Mouse (Mus musculus): ENCODE data around the gene Dot1l. TPM values are rescaled to one million over a fixed set of nuclear protein-coding genes. Genes with fewer than 3 reads are reported as not detected.

The Dot1l gene
- polyA plus RNA-seq, 1 experiment = 6.7 TPM

DNA sequence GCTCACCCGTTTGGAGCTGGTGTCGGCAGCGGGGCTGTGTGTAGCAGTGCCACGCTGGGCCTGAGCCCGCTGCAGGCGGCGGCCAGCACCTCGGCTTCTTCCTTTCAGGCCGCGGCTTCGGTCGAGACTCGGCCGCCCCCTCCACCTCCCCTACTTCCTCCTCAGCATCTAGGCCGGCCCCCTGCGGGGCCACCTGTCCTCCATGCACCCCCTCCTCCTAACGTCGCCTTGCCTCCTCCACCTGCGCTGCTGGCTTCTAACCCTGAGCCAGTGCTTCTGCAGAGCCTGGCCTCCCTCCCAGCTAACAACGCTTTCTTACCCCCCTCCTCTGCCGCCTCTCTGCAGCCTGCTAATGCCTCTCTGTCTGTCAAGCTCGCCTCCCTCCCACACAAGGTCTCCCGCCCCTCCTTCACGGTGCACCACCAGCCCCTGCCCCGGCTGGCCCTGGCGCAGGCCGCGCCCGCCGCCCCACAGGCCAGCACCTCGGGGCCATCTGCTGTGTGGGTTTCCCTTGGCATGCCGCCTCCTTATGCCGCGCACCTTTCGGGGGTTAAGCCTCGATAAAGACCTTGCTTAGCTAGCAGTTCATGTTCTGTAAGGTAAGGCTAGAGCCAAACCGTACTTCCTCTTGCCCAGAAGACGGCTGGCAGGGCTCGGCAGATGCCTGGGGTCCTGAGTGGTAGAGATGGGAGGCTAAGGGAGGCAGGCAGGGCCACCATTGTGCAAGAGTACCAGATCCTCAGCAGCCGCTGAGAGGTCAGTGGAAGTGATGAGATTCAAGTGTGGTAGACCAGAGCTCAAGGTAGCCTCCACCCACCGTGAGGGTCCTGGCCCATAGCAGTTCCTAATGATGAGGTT is 37.4 kb downstream of the Dot1l start:
- no peak for DNase-seq (ENCODE audit: low spot score)

DNA sequence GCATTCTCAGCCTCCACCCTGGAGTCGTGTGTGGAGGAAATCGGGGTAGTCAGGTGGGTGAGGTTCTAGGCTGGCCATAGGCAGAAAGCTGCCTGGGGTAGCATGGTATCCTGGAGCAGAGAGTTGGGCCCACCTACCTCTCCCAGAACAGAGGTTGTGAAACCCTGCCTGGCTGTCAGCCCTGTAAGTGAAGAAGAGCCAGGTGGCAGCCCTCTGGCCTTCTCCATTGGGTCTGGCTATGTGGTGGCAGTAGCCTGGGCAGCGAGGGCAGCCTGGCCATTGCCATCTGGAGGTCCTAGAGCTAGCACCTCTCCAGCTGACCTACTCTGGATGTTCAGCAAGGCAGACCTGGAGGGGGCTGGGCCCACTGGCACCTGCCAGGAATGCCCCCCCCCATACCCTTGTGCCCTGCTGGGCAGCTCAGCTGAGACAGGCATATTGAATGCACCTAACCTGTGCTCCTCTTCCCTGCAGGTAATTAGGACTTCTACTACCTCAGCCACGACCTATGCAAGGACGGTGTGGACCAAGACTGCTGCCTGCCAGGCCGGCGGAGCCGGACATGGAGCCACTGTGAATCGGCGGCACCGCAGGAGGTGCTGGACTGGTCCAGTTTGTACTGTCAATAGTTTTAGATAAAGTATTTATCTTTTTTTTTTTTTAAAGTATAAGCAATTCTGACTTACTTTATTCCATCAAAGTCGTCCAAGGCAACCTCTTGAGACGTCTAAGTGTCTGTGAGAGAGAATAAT is 38.2 kb downstream of the Dot1l start:
- no peak for DNase-seq (ENCODE audit: low spot score)

DNA sequence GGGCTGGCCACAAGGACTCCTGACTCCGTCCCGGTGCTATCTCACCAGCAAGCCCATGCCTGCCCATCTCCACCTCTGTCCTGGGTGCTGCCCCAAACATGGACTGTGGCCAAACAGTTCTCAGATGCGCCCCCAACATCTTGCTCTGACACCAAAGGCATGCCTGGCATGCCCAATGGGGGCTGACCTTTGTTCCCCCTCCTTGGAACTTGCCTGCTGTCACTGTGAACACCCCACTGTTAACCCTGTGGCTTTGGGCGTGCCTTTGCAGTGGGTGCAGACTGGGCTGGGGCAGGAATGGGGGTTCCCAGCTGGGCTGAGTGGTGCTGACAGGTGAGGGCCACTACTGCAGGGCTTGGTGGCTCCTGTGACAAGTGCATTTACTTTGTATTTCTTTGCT is 38.8 kb downstream of the Dot1l start:
- DNase-seq (ENCODE audit: low spot score) = no peak

DNA sequence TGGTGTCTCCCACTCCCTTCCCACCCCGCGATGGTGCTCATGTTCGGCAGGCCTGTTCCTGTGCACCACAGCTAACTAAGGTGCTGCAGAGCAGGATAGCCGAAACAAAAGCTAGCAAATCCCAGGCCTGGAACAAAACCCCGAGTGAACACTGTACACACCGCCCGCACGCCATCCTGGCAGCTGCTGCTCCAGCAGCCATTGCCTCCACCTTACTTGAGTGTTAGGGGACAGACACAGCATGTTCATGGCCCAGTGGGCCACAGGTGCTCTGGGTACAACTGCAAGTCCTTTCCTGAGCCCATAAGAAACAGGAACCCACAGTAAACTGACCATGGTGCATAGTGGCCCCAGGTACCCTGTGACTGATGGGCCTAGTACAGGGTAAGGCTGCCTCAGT is 39.7 kb downstream of the Dot1l start:
- DNase-seq (ENCODE audit: low spot score) = no peak

DNA sequence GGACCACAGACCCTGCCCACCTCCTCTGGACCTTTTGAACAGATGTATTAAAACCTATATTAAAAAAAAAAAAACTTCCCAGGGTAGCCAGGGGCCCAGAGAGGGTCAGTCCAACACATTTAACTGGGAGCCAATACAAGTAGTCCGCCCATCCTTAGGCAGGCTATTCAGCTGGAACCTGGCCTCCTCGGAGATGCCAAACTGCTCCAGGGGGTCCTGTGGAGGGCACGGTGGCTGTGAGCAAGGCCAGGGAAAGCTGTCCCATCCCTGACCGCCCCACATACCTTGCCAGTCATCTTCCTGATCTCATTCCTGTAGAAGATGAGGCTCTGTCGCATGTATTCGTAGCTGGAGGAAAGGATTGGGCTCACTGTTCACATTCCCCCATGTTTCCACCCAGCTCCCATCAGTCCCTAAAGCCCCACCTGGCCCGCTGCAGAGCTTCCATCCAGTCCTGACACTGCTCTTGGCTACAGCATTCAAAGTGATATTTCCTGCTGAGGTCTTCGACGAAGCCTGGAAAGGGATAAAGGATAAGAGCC is 41.4 kb downstream of the Dot1l start:
- DNase-seq (ENCODE audit: low spot score) = no peak

DNA sequence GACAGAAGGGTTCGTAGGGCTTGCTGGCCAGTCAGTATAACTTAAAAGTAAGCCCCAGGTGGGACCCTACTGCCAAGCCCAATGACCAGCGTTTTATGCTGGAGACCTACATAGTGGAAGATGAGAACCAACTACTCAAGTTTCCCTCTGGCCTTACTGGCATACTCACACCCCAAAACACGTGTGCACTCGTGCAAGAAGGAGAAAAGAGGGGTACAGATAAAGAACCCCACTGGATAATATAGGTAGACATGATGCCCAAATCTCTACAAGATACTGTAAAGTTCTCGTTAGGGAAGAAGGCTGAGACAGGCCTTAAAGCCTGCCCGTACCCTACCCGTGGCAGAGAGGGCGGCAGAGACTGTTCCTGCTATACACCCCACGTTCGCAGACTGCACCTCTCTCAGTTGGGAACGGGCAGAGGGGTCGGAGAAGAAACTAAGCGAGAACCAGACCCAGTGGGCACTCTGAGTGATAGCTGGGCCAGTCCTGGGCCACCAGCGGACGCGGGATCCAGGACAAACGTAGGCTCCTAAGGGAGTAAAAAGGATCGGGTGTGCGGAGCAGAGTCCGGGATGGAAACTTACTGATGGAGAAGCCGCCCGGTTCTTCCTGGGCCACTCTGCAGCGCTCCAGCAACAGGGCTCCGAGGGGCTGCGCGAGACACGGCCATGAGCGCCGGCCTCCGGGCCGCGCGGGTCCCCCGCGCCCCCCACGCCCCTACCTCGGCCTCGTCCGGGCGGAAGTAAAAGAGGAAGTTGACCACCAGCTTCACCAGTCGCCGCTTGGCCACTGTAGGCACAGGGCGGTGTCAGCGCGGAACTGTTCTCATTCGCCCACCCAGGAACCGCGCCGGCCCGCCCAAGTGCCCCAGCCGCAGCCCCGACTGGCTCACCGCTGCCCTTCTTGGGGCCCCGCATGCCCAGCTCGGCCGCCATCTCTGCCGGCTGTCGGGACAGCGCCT is 42.5 kb downstream of the Dot1l start:
- no peak for DNase-seq (ENCODE audit: low spot score)

DNA sequence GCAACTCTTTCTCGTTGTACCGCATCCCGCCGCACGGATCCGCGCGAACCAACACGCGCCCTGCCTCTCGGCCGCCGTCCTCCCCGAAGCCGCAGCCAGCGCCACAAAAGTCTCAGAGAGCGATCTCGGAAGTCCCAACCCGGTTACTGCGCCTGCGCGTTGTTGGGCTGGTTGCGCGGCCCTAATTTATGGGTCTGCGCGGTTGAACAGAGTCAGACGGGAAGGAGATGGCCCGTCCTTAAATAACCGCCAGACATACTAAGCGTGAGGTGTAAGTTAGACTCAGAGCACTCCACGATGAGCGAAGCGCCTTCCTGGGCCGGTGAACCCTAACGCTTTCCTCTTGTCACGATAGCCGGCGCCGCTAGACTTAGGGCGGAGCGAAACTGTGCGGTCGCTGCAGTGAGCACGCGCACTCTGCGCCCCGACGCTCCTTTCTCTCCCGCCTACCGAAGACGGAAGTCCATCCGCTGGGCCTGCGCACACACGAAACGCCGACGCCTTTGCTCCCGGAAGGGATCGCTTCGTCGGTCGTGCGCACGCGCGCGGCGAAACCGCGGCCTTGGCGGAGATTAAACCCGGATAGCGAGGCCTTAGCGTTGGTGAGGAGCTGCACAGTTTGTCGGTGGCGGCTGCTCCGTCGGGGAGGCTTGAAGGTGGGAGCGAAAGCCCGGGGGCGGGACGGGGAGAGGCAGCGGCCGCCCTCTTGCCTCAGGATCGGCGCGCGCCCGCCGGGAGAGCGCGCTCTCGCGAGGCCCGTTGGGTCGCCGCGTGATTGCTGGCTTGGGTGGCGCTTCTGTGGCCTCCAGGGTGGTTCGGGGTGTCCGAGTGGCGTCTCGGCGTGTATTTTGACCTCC is 43.4 kb downstream of the Dot1l start, which contains the start of the genes Sf3a2 and Plekhj1:
Sf3a2 (plus strand) TSS at position 49 of the 857 bp plus-strand sequence.
Plekhj1 (minus strand) TSS at position 477 of the 857 bp plus-strand sequence.
- peak; percentile 96 for DNase-seq (ENCODE audit: low spot score)

DNA sequence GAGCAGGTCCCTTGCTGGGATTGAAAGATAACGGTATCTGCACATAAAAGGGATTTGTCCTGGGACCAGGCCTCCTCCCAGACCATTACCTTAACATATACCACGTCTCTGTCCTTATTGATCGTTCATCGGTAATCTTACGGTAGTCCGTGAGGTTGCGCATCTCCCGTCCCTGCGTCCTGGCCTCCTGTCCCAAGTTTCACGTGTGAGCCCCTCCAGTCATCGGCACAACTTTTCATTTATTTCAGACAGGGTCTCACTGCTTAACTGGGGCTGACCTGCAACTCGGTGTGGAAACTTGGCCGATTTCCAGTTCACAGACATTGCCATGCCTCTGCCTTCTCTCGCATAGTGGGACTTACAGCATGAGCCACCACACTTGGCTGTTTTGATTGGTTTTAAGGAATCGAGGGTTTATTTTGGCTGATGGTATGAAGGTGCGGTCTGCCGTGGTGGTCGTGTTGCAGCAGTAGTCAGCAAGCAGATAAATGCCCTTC is 44.1 kb downstream of the Dot1l start:
- DNase-seq (ENCODE audit: low spot score) = no peak

DNA sequence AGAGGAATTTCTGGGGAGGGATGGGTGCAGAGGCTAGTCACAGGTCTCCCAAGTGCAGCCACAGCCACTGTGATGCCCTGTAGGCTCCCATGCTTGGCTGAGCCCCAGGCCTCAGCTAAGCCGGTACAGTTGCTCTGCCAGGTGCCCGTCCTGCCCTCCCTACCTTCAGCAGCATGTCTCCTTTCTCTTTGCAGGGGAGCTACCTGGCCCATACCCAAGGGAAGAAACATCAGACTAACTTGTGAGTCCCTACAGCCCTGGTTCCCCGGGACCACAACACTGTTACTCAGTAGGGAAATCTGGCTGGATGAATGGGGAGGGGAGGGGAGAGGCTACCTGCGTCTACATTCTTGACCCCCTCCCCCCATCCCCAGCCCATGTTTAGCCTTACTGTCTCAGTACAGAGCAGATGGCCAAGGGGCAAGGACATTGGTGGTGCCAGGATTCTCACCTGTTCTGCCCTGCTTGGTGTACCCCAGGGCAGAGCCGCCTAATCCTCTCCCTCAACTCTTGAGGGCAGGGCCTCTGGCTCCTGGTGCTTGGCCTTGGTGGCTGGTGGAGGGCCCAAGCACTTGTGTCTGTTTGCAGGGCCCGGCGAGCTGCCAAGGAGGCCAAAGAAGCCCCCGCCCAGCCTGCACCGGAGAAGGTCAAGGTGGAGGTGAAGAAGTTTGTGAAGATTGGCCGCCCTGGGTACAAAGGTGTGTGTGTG is 47.4 kb downstream of the Dot1l start:
- DNase-seq (ENCODE audit: low spot score) = no peak

DNA sequence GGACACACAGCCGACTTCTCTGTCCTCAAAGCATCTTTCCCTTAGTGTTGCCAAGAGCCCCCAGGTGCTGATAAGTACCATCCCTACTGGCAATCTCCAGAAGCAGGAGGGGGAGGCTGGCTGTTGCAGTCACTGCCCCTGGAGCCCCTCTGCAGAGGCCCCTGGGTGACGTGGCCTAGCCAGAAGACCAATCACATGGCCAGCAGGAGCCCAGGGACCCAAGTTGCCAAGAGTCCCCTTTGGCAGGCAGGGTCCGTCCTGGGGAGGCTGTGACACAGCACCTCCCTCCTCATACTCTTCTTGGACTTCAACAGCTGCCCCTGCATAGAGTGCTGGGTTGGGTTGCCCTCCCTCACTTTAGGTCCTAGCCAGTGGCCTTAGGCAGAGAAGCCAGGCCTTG is 48.0 kb downstream of the Dot1l start:
- no peak for DNase-seq (ENCODE audit: low spot score)

DNA sequence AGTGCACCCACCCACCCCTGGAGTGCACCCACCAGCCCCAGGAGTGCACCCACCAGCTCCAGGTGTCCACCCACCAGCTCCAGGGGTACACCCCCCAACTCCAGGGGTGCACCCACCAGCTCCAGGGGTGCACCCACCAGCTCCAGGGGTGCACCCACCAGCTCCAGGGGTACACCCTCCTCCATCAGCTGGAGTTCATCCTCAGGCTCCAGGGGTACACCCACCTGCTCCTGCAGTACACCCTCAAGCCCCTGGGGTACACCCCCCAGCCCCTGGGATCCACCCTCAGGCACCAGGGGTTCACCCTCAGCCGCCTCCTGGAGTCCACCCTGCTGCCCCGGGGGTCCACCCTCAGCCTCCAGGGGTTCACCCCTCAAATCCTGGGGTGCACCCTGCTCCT is 49.3 kb downstream of the Dot1l start:
- DNase-seq (ENCODE audit: low spot score) = no peak

DNA sequence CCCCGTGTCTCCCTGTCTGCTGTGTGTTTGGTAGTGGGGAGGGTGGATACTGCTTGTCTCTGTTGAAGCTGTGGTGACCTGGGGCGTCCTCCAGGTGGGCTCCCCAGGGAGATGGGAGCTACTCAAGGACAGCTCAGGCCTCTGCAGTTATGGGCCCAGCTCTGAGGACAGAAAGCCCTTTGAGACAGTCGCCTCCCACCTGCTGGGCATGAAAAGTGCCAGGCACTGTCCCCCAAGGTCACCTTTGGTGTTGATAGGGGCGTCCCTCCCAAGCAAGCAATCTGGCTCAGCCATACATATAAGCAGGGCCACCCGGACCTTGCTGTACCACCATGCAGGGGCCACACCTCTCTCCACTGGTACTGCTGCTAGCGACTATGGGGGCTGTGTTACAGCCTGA is 49.9 kb downstream of the Dot1l start, which contains the start of gene Amh:
Amh (plus strand) TSS at position 328 of the 400 bp plus-strand sequence.
- no peak for DNase-seq (ENCODE audit: low spot score)

DNA sequence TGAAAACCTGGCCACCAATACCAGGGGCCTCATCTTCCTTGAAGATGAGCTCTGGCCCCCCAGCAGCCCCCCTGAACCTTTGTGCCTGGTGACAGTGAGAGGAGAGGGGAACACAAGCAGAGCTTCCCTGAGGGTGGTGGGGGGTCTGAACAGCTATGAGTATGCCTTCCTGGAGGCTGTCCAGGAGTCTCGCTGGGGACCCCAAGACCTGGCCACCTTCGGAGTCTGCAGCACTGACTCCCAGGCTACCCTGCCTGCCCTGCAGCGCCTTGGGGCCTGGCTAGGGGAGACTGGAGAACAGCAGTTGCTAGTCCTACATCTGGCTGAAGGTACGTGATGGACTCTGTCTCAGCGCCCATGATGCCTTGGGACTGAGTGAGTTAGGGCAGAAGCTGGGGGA is 50.3 kb downstream of the Dot1l start:
- no peak for DNase-seq (ENCODE audit: low spot score)

DNA sequence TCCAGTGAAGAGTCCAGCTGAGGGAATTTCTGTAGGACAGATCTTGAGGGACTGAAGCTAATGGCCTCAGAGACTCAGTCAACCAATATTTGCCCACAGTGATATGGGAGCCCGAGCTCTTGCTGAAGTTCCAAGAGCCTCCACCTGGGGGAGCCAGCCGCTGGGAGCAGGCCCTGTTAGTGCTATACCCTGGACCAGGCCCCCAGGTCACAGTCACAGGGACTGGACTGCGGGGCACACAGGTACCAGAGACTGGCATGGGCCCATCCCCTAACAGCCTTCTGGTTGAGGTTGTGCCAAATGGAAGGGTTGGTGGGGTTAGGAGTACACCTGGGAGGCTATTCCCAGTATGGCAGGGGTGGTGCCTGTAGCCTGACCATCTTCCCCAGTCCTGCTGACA is 50.9 kb downstream of the Dot1l start:
- DNase-seq (ENCODE audit: low spot score) = no peak

DNA sequence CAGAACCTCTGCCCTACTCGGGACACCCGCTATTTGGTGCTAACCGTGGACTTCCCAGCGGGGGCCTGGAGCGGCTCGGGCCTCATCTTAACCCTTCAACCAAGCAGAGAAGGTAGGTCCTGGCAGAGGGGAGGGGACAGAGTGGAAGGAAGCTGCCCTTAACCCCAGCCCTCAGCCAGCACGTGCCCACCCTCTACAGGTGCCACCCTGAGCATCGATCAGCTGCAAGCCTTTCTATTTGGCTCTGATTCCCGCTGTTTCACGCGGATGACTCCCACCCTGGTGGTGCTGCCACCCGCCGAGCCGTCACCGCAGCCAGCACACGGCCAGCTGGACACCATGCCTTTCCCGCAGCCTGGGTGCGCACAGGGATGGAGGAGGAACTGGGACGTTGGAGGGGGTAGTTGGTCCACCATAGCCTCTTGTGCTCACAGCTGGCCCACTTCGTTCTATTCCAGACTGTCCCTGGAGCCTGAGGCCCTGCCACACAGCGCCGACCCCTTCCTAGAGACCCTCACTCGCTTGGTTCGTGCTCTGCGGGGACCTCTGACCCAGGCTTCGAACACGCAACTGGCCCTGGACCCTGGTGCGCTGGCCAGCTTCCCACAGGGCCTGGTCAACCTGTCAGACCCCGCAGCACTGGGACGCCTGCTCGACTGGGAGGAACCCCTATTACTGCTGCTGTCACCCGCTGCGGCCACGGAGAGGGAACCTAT is 51.5 kb downstream of the Dot1l start:
- DNase-seq (ENCODE audit: low spot score) = no peak

DNA sequence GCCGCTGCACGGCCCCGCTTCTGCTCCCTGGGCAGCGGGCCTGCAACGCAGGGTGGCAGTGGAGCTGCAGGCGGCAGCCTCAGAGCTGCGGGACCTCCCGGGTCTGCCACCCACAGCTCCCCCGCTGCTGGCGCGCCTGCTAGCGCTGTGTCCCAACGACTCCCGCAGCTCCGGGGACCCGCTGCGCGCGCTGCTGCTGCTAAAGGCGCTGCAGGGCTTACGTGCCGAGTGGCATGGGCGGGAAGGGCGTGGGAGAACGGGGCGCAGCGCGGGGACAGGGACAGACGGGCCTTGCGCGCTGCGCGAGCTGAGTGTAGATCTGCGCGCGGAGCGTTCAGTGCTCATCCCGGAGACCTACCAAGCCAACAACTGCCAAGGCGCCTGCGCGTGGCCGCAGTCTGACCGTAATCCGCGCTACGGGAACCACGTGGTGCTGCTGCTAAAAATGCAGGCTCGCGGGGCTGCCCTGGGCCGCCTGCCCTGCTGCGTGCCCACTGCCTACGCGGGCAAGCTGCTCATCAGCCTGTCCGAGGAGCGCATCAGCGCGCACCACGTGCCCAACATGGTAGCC is 52.1 kb downstream of the Dot1l start:
- no peak for DNase-seq (ENCODE audit: low spot score)

DNA sequence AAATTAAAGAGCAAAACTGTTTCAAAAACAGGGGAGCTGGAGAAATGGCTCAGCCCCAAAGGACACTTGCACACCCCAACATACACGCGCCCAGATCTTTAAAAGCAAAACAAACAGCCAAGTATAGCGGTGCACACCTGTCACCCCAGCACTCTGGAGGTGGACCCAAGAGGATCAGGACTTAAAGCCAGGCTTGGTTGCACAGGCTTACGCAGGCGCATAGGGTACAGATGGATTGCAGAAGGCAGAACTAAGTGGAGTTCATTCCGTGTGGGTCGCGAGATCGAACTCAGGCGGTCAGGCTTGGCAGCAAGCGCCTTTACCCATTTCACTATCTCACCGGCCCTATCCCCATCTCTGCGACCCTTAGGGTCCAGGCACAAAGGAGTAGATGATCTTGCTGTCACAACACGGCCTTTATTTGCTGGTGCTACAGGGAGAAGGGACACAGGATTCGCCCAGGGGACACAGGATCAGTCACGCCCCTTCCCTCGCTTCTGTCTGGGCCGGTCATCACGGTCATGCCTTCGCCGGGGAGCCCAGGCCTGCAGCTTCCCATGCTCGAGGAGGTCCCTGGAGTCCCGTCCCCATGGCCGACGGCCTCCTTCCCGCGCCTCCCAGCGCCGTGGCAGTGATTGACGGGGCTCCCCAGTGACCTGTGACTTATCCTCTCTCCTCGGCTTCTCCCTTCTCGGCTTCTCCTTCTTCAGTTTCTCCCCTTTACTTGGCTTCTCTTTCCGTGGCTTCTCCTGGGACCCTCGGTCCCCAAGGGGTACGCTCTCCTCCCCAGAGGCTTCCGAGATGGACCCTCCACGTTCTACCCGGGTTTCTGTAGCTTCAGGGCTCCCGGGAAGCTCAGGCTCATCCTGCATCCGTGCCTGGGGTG is 53.3 kb downstream of the Dot1l start:
- no peak for DNase-seq (ENCODE audit: low spot score)

Measured in urinary bladder, adult 2 months (tissue).